Mouse (Mus musculus) bone marrow, adult 2 months (tissue): ENCODE data around the gene Gm42906. TPM values are rescaled to one million over a fixed set of nuclear protein-coding genes. Genes with fewer than 3 reads are reported as not detected.

Source experiments
- H3K27ac ChIP-seq: fragments of 200-500 bp; 2 replicates; pipeline ENCODE4 v1.5.1; 2012; ENCODE audit warnings: low read depth, mild to moderate bottlenecking, control low read depth, inconsistent platforms, low read length; ENCODE audit not compliant: control insufficient read depth, poor library complexity, insufficient read depth
- H3K4me1 ChIP-seq: fragments of 200-500 bp; 2 replicates; pipeline ENCODE4 v1.6.1; 2011; ENCODE audit warnings: low read length; ENCODE audit not compliant: control insufficient read depth, insufficient read depth
- H3K4me3 ChIP-seq: fragments of 200-500 bp; replicated peaks from 2 replicates; pipeline ENCODE3; 2011; ENCODE audit warnings: mild to moderate bottlenecking, low read depth, low read length, control low read depth; ENCODE audit not compliant: control insufficient read depth
- CTCF ChIP-seq: fragments of 200-500 bp; IDR thresholded peaks from 2 replicates; pipeline ENCODE4 v1.5.1; 2011; ENCODE audit warnings: low read length, control low read depth; ENCODE audit not compliant: control insufficient read depth, insufficient read depth
- POLR2A ChIP-seq: fragments of 200-500 bp; IDR thresholded peaks from 2 replicates; pipeline ENCODE4 v1.6.1; 2011; ENCODE audit warnings: low read depth, mild to moderate bottlenecking, control low read depth, low read length, borderline replicate concordance; ENCODE audit not compliant: control insufficient read depth
- WGBS: fragments of 180-500 bp; shearing (Covaris S2); methylation state at CpG from one replicate; pipeline ENCODE4 v1.1.7; 2018; 5-methylcytosine and 5-hydroxymethylcytosine counted together
- polyA plus RNA-seq: library from polyadenylated mRNA; stranded (reverse); fragments of >200 nt; gene quantifications from 2 replicates; pipeline ENCODE4 v1.2.4, GENCODE M21; 2011; ENCODE audit warnings: low replicate concordance; ENCODE audit not compliant: missing spikeins, insufficient read depth, insufficient read length

The Gm42906 gene
- polyA plus RNA-seq, 1 experiment, result not detected

- H3K4me3 ChIP-seq, result no peak overlapping the region
- WGBS, result 90% methylated on average over 8 of the region's 8 CpGs
- no peak overlapping the region for H3K27ac ChIP-seq
- H3K4me1 ChIP-seq, result no peaks in the 10 kb centered on the region
- TF ChIP-seq POLR2A (no peak), CTCF (no peak)
Observed at GRCm38 (mm10) chr5:151052331-151052730, 375.6 kb downstream of the Gm42906 start.

GRCm38 (mm10) chr5:151047488-151047887 lies 380.5 kb downstream of the Gm42906 start:
- TF ChIP-seq CTCF (no peak), POLR2A (no peak)
- WGBS, result 53% methylated on average over 12 of the region's 12 CpGs
- H3K4me3 ChIP-seq, result no peak overlapping the region
- H3K4me1 ChIP-seq, result no peaks in the 10 kb centered on the region
- H3K27ac ChIP-seq, result no peak overlapping the region

GRCm38 (mm10) chr5:151046917-151047316 lies 381.0 kb downstream of the Gm42906 start:
- WGBS, result 81% methylated on average over 7 of the region's 7 CpGs
- H3K4me1 ChIP-seq, result no peaks in the 10 kb centered on the region
- H3K4me3 ChIP-seq, result no peak overlapping the region
- no peak overlapping the region for H3K27ac ChIP-seq
- TF ChIP-seq CTCF (no peak), POLR2A (no peak)

- Histone ChIP-seq H3K4me1 (no peaks in the 10 kb centered on the region), H3K27ac (no peak overlapping the region), H3K4me3 (no peak overlapping the region)
- WGBS, result 84% methylated on average over 6 of the region's 6 CpGs
- TF ChIP-seq CTCF (no peak), POLR2A (no peak)
Observed at GRCm38 (mm10) chr5:151046131-151046530, 381.8 kb downstream of the Gm42906 start.

GRCm38 (mm10) chr5:151042911-151043310 lies 385.1 kb downstream of the Gm42906 start:
- TF ChIP-seq CTCF (no peak), POLR2A (no peak)
- H3K27ac ChIP-seq, result no peak overlapping the region
- no peaks in the 10 kb centered on the region for H3K4me1 ChIP-seq
- 92% methylated on average over 5 of the region's 5 CpGs for WGBS
- no peak overlapping the region for H3K4me3 ChIP-seq

GRCm38 (mm10) chr5:151037871-151038270 lies 390.1 kb downstream of the Gm42906 start:
- Histone ChIP-seq H3K27ac (no peak overlapping the region; the same call in 1 of the 2 replicates), H3K4me3 (no peak overlapping the region), H3K4me1 (no peaks in the 10 kb centered on the region)
- 87% methylated on average over 7 of the region's 7 CpGs for WGBS
- TF ChIP-seq POLR2A (no peak), CTCF (no peak)

GRCm38 (mm10) chr5:151034715-151035512 lies 393.0 kb downstream of the Gm42906 start:
- 56% methylated on average over 9 of the region's 9 CpGs for WGBS
- no peak overlapping the region for H3K27ac ChIP-seq
- TF ChIP-seq CTCF, result no peak
- no peak for TF ChIP-seq POLR2A
- no peaks in the 10 kb centered on the region for H3K4me1 ChIP-seq
- H3K4me3 ChIP-seq, result no peak overlapping the region

GRCm38 (mm10) chr5:151028906-151029305 lies 399.1 kb downstream of the Gm42906 start:
- no peak overlapping the region for H3K27ac ChIP-seq
- no peaks in the 10 kb centered on the region for H3K4me1 ChIP-seq
- no peak overlapping the region for H3K4me3 ChIP-seq
- TF ChIP-seq CTCF, result no peak
- TF ChIP-seq POLR2A, result no peak
- 75% methylated on average over 6 of the region's 6 CpGs for WGBS

- WGBS, result 80% methylated on average over 7 of the region's 7 CpGs
Observed at GRCm38 (mm10) chr5:151027171-151027570, 400.8 kb downstream of the Gm42906 start.

More at GRCm38 (mm10) chr5:151027171-151027570, 400.8 kb downstream of the Gm42906 start:
- no peak for TF ChIP-seq POLR2A
- TF ChIP-seq CTCF, result no peak
- Histone ChIP-seq H3K4me1 (no peaks in the 10 kb centered on the region), H3K27ac (no peak overlapping the region), H3K4me3 (no peak overlapping the region)
